Mouse (Mus musculus) MN1 (cell line): Measurements from ENCODE around the gene Zbtb8a.
"Not testable (repeated sequence)": the region's sequence is repeated elsewhere in the genome, so short reads cannot be mapped to it uniquely, and the experiment has no call there.

Experiments used
- DNase-seq: peaks from one replicate; pipeline ENCODE4 v3.0.0-alpha.2; 2016; ENCODE audit warnings: low spot score

Gene Zbtb8a

GRCm38 (mm10) chr4:129376961-129377545, 863 bp downstream of the Zbtb8a start:
- peak; percentile 66 for DNase-seq

- DNase-seq = no peak
Observed at GRCm38 (mm10) chr4:129375821-129376220, 2.1 kb downstream of the Zbtb8a start.

- DNase-seq = no peak
Observed at GRCm38 (mm10) chr4:129375000-129375399, 2.9 kb downstream of the Zbtb8a start.

GRCm38 (mm10) chr4:129374219-129374755, 3.6 kb downstream of the Zbtb8a start:
- DNase-seq = no peak

- no peak for DNase-seq
Observed at GRCm38 (mm10) chr4:129373202-129373976, 4.5 kb downstream of the Zbtb8a start.

- DNase-seq = no peak
Observed at GRCm38 (mm10) chr4:129371391-129371790, 6.5 kb downstream of the Zbtb8a start.

GRCm38 (mm10) chr4:129365224-129365623, 12.7 kb downstream of the Zbtb8a start:
- DNase-seq = no peak

- DNase-seq = no peak
Observed at GRCm38 (mm10) chr4:129364379-129364778, 13.5 kb downstream of the Zbtb8a start.

GRCm38 (mm10) chr4:129363463-129363862, 14.5 kb downstream of the Zbtb8a start:
- DNase-seq = no peak

- DNase-seq = no peak
Observed at GRCm38 (mm10) chr4:129362771-129363170, 15.1 kb downstream of the Zbtb8a start.

- DNase-seq = not testable (repeated sequence)
Observed at GRCm38 (mm10) chr4:129362238-129362637, 15.7 kb downstream of the Zbtb8a start.

GRCm38 (mm10) chr4:129357613-129358163, 20.2 kb downstream of the Zbtb8a start:
- DNase-seq = no peak

- no peak for DNase-seq
Observed at GRCm38 (mm10) chr4:129354236-129354635, 23.7 kb downstream of the Zbtb8a start.

- DNase-seq = no peak
Observed at GRCm38 (mm10) chr4:129353176-129353575, 24.7 kb downstream of the Zbtb8a start.

- no peak for DNase-seq
Observed at GRCm38 (mm10) chr4:129351111-129351510, 26.8 kb downstream of the Zbtb8a start.

- DNase-seq = peak; percentile 85
Observed at GRCm38 (mm10) chr4:129350644-129351043, 27.3 kb downstream of the Zbtb8a start.

GRCm38 (mm10) chr4:129346481-129347154, 31.3 kb downstream of the Zbtb8a start:
- DNase-seq = peak; percentile 78

- DNase-seq = no peak
Observed at GRCm38 (mm10) chr4:129342705-129343104, 35.2 kb downstream of the Zbtb8a start.

- DNase-seq = no peak
Observed at GRCm38 (mm10) chr4:129341888-129342287, 36.0 kb downstream of the Zbtb8a start.

GRCm38 (mm10) chr4:129339743-129340142, 38.2 kb downstream of the Zbtb8a start:
- DNase-seq = no peak

GRCm38 (mm10) chr4:129336291-129336690, 41.6 kb downstream of the Zbtb8a start:
- DNase-seq = peak; percentile 68
